Mouse (Mus musculus): ENCODE results near the gene Prkag2. TPM values are rescaled to one million over a fixed set of nuclear protein-coding genes. Genes with fewer than 3 reads are reported as not detected.

The Prkag2 gene
- polyA plus RNA-seq, 1 experiment from 2014 or later = 98.9 TPM

DNA sequence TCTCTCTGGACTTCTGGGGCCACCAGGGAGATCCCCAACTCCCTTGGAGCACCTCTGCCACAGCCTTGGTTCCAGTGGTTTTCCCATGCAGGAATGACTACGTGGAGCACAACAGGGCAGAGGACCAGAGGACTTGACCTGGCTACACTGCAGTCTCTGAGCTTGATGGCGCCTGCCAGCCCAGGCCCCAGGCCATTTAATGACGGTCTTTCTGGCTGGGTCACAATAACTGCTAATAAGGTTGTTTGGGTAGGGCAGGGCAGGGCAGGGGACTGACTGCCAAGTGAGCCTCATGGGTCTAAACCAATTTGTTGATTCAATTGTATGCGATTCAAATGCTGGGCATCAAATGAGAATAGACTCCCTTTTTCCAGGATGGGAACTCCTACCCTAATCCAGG is 72.8 kb downstream of the Prkag2 start:
- H3K9ac ChIP-seq (replicated peaks; ENCODE audit: low read depth, low read length) = no peak overlapping the region
- no peaks in the 10 kb centered on the region for H3K9me3 ChIP-seq (ENCODE audit: control insufficient read depth, low read length)
- no peaks in the 10 kb centered on the region for H3K4me1 ChIP-seq (ENCODE audit: control insufficient read depth, insufficient read depth, low read length)
- 60% methylated on average over 4 of the region's 4 CpGs for WGBS
- H3K4me3 ChIP-seq (ENCODE audit: low read depth, low read length) = no peak overlapping the region
- H3K27ac ChIP-seq (ENCODE audit: low read depth, low read length) = no peak overlapping the region
- H3K27me3 ChIP-seq (ENCODE audit: control insufficient read depth, insufficient read depth, low read length) = no peaks in the 10 kb centered on the region
- ATAC-seq (ENCODE audit: low read depth) = no peak
- no peaks in the 10 kb centered on the region for H3K36me3 ChIP-seq (ENCODE audit: control insufficient read depth, insufficient read depth, low read length)
- H3K4me2 ChIP-seq (ENCODE audit: low read depth, low read length) = no peak overlapping the region

DNA sequence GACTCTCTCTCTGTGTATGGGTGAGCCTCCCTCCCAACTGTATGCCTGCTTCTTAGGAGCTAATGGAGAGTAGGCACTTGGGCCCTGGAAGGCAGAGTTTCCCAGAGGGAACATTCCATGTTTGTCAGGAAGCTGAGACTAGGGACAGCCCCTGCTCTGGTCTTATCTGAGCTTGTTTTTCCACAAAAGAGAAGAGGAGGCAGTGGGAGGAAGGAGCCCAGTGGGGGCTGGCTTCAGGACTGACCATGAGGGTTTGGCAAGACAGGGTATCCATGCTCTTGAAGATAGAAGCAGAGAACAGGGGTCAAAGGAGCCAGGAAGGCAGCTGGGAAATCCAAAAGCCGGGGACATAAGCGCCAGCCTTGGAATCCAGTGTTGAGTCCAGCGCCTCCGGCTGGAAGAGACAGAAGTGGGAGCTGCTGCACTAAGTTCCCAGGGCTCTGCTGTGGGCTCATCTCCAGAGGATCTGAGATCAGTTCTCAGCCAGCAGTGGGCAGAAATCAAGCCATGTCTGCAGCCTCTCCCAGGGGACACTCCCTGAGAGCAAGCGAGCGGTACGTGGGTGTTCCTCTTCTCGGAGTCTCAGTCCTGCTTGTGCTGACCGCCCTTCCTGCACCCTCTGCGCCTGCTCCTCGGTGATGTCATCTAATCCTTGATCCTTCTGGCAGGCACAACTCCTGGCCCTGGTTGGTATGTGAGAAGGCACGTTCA is 75.0 kb downstream of the Prkag2 start:
- H3K4me2 ChIP-seq (ENCODE audit: low read depth, low read length) = no peak overlapping the region
- no peak overlapping the region for H3K9ac ChIP-seq (replicated peaks; ENCODE audit: low read depth, low read length)
- H3K4me1 ChIP-seq (ENCODE audit: control insufficient read depth, insufficient read depth, low read length) = no peaks in the 10 kb centered on the region
- 79% methylated on average over 12 of the region's 12 CpGs for WGBS
- H3K4me3 ChIP-seq (ENCODE audit: low read depth, low read length) = no peak overlapping the region
- H3K27me3 ChIP-seq (ENCODE audit: control insufficient read depth, insufficient read depth, low read length) = no peaks in the 10 kb centered on the region
- no peak overlapping the region for H3K27ac ChIP-seq (ENCODE audit: low read depth, low read length)
- H3K9me3 ChIP-seq (ENCODE audit: control insufficient read depth, low read length) = no peaks in the 10 kb centered on the region
- no peaks in the 10 kb centered on the region for H3K36me3 ChIP-seq (ENCODE audit: control insufficient read depth, insufficient read depth, low read length)
- ATAC-seq (ENCODE audit: low read depth) = no peak

DNA sequence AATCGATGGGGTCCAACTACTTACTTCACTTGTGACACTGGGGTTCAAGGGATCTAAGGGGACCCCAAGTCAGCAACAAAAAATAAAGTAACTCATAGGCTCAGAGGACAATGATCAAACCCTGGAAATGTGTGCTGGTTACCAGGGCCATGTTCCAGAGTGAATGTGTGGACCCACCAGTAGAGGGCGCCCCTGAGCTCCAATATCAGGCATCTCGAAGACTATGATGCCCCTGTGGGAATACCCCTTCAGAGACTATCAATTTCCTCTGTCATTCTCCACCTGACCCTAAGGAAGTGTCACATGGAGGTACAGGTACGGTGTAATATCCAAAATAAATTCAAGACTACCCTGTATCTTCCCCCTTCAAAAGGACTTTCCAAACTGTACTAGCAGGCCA is 77.5 kb downstream of the Prkag2 start:
- Histone ChIP-seq H3K9me3 (ENCODE audit: control insufficient read depth, low read length) (no peaks in the 10 kb centered on the region), H3K27ac (ENCODE audit: low read depth, low read length) (no peak overlapping the region), H3K36me3 (ENCODE audit: control insufficient read depth, insufficient read depth, low read length) (no peaks in the 10 kb centered on the region), H3K4me3 (ENCODE audit: low read depth, low read length) (no peak overlapping the region), H3K27me3 (ENCODE audit: control insufficient read depth, insufficient read depth, low read length) (no peaks in the 10 kb centered on the region), H3K9ac (replicated peaks; ENCODE audit: low read depth, low read length) (no peak overlapping the region), H3K4me1 (ENCODE audit: control insufficient read depth, insufficient read depth, low read length) (no peaks in the 10 kb centered on the region), H3K4me2 (ENCODE audit: low read depth, low read length) (no peak overlapping the region)
- WGBS = 48% methylated on average over 4 of the region's 4 CpGs
- ATAC-seq (ENCODE audit: low read depth) = no peak

DNA sequence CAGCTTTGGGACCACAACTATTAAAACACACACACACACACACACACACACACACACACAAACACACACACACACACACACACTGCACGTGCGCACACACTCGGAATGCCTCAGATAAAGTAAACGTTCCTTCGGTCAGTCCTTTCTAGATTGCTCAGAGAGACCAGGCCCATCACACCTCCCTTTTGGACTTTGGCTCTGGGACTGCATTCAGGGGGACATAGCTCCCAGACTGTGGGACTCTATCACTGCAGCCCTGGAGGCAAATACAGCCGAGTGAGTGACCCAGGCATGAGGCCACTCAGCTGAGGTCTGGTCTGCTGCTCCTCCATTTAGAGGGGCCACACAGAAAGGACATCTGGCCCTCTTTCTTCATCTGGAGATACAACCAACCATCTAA is 81.2 kb downstream of the Prkag2 start:
- no peak overlapping the region for H3K9ac ChIP-seq (replicated peaks; ENCODE audit: low read depth, low read length)
- no peak for ATAC-seq (ENCODE audit: low read depth)
- no peak overlapping the region for H3K4me3 ChIP-seq (ENCODE audit: low read depth, low read length)
- H3K36me3 ChIP-seq (ENCODE audit: control insufficient read depth, insufficient read depth, low read length) = no peaks in the 10 kb centered on the region
- H3K9me3 ChIP-seq (ENCODE audit: control insufficient read depth, low read length) = no peaks in the 10 kb centered on the region
- no peak overlapping the region for H3K4me2 ChIP-seq (ENCODE audit: low read depth, low read length)
- H3K27ac ChIP-seq (ENCODE audit: low read depth, low read length) = no peak overlapping the region
- H3K27me3 ChIP-seq (ENCODE audit: control insufficient read depth, insufficient read depth, low read length) = no peaks in the 10 kb centered on the region
- whole genome bisulfite sequencing = 90% methylated on average over 6 of the region's 6 CpGs
- no peaks in the 10 kb centered on the region for H3K4me1 ChIP-seq (ENCODE audit: control insufficient read depth, insufficient read depth, low read length)

DNA sequence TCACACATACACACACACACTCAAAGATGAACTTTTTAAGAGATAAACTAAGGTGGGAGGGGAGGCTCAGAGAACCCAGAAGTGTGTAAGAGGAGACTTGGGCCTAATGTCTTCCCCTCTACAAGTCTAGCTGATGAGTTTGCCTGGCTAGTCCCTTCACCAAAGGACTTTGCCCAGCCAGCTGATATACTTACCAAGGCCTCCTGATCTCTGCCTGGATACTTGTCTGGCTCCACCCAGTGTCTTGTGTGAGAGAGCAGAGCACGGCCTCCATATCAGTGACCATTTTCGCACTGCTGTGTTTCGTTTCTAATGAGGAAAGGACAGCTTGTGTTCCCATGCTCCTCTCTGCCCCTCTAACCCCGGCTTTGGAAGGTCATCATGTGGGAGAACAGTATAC is 88.3 kb downstream of the Prkag2 start:
- H3K4me2 ChIP-seq (ENCODE audit: low read depth, low read length) = no peak overlapping the region
- no peak for ATAC-seq (ENCODE audit: low read depth)
- no peaks in the 10 kb centered on the region for H3K4me1 ChIP-seq (ENCODE audit: control insufficient read depth, insufficient read depth, low read length)
- no peak overlapping the region for H3K9ac ChIP-seq (replicated peaks; ENCODE audit: low read depth, low read length)
- no peak overlapping the region for H3K4me3 ChIP-seq (ENCODE audit: low read depth, low read length)
- H3K27ac ChIP-seq (ENCODE audit: low read depth, low read length) = no peak overlapping the region
- H3K9me3 ChIP-seq (ENCODE audit: control insufficient read depth, low read length) = no peaks in the 10 kb centered on the region
- H3K36me3 ChIP-seq (ENCODE audit: control insufficient read depth, insufficient read depth, low read length) = no peaks in the 10 kb centered on the region
- no peaks in the 10 kb centered on the region for H3K27me3 ChIP-seq (ENCODE audit: control insufficient read depth, insufficient read depth, low read length)
- 92% methylated on average over 4 of the region's 4 CpGs for WGBS

DNA sequence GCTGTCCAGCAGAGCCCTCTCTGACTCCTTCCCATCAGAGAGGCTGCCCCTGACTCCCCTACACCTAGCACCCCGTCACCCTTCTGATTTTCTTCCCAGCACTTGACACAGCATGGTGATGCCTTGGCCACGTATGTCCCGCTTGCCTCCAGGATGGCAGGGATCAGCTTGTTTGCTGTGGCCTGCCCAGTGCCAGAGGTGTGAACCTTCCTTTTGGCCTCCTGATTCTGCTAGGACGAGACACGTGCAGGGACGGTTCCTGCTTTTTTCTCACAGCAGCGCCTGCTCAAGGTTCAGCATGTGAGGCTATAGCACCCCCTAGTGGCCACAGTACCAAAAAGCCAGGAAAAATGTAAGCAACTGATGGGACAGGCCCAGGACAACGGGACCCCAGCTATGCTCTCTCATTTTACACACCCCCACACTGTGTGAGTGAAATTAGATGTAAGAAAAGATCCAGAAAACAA is 89.4 kb downstream of the Prkag2 start:
- 12% methylated on average over 8 of the region's 8 CpGs for WGBS
- no peak overlapping the region for H3K4me3 ChIP-seq (ENCODE audit: low read depth, low read length)

DNA sequence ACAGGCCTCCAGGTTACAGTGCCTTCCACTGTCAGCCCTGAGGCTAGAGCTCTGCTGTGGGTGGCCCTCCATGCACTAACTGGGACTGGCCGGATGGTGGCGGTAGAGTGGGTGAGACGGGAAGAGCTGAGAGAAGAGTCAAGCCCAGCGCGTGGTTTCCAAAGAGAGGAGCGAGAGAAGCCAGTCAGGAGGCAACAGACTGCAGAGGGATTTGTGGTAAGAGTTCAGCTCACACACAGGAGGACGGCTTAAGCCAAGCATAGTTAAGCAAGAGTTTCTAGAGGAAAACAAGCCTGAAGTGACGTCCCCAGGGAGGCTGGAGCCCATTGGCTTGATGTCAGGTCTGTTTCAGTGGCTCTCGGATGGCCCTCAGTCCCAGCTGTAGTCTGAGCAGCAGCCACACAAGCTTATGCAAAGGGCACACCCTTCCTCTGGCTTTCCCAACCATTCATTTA is 90.0 kb downstream of the Prkag2 start:
- Histone ChIP-seq H3K27me3 (ENCODE audit: control insufficient read depth, insufficient read depth, low read length) (no peaks in the 10 kb centered on the region), H3K4me1 (ENCODE audit: control insufficient read depth, insufficient read depth, low read length) (no peaks in the 10 kb centered on the region), H3K4me3 (ENCODE audit: low read depth, low read length) (no peak overlapping the region), H3K36me3 (ENCODE audit: control insufficient read depth, insufficient read depth, low read length) (no peaks in the 10 kb centered on the region), H3K9ac (replicated peaks; ENCODE audit: low read depth, low read length) (no peak overlapping the region), H3K27ac (ENCODE audit: low read depth, low read length) (no peak overlapping the region), H3K9me3 (ENCODE audit: control insufficient read depth, low read length) (no peaks in the 10 kb centered on the region), H3K4me2 (ENCODE audit: low read depth, low read length) (peak overlapping the region; percentile 23; the same call in 1 of the 2 replicates)
- peak; percentile 79 for ATAC-seq (ENCODE audit: low read depth)
- 8% methylated on average over 9 of the region's 9 CpGs for WGBS

More for the DNA sequence above, 89.4 kb downstream of the Prkag2 start:
- no peak overlapping the region for H3K27ac ChIP-seq (ENCODE audit: low read depth, low read length)
- H3K36me3 ChIP-seq (ENCODE audit: control insufficient read depth, insufficient read depth, low read length) = no peaks in the 10 kb centered on the region
- no peaks in the 10 kb centered on the region for H3K27me3 ChIP-seq (ENCODE audit: control insufficient read depth, insufficient read depth, low read length)
- H3K9ac ChIP-seq (replicated peaks; ENCODE audit: low read depth, low read length) = no peak overlapping the region
- H3K9me3 ChIP-seq (ENCODE audit: control insufficient read depth, low read length) = no peaks in the 10 kb centered on the region
- peak; percentile 70 for ATAC-seq (ENCODE audit: low read depth)
- H3K4me2 ChIP-seq (ENCODE audit: low read depth, low read length) = peak overlapping the region; percentile 23; the same call in 1 of the 2 replicates
- no peaks in the 10 kb centered on the region for H3K4me1 ChIP-seq (ENCODE audit: control insufficient read depth, insufficient read depth, low read length)

DNA sequence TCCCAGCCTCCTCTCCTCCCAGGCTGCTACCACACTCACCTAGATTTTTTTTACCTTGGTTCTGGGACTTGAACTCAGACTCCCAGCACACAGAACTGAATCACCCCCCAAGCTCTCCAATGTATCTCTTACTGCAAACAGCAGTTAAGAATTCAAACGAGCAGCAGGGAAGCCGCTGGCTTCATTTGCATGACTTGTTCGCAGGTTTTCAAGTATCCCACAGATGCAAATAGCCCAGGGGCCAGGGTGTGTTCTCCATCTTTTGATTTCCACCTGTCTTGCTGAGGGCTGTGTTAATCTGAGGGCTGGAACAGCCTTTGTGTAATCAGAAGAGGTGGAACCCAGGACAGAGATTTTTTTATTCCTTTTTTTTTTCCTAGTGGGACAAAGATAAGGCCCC is 90.7 kb downstream of the Prkag2 start:
- Histone ChIP-seq H3K4me3 (ENCODE audit: low read depth, low read length) (no peak overlapping the region), H3K4me1 (ENCODE audit: control insufficient read depth, insufficient read depth, low read length) (no peaks in the 10 kb centered on the region), H3K9ac (replicated peaks; ENCODE audit: low read depth, low read length) (no peak overlapping the region), H3K27me3 (ENCODE audit: control insufficient read depth, insufficient read depth, low read length) (no peaks in the 10 kb centered on the region), H3K36me3 (ENCODE audit: control insufficient read depth, insufficient read depth, low read length) (no peaks in the 10 kb centered on the region), H3K4me2 (ENCODE audit: low read depth, low read length) (no peak overlapping the region), H3K9me3 (ENCODE audit: control insufficient read depth, low read length) (no peaks in the 10 kb centered on the region), H3K27ac (ENCODE audit: low read depth, low read length) (no peak overlapping the region)
- ATAC-seq (ENCODE audit: low read depth) = no peak
- 40% methylated on average over 3 of the region's 3 CpGs for WGBS

DNA sequence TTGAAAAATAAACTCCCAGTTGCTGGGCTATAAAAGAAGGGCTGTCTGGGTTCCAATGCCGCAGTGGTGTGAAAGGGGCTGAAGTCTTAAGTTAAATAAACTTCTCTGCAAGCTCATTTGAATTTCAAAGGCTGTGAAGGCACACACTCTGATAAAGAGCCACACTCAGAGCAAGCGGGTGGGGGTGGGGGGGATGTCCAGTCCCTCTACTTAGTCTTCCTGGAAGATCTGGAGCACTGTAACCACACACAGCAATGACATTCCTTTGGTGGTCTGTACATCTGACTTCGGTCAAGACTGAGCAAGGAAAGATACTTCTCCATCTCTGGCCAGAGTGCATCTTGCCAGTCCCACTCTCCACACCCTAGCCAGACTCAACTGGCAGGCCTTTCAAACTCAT is 91.5 kb downstream of the Prkag2 start:
- no peak for ATAC-seq (ENCODE audit: low read depth)
- 32% methylated on average over 3 of the region's 3 CpGs for WGBS

More for the DNA sequence above, 91.5 kb downstream of the Prkag2 start:
- Histone ChIP-seq H3K27ac (ENCODE audit: low read depth, low read length) (no peak overlapping the region), H3K4me1 (ENCODE audit: control insufficient read depth, insufficient read depth, low read length) (no peaks in the 10 kb centered on the region), H3K36me3 (ENCODE audit: control insufficient read depth, insufficient read depth, low read length) (no peaks in the 10 kb centered on the region), H3K4me2 (ENCODE audit: low read depth, low read length) (no peak overlapping the region), H3K9me3 (ENCODE audit: control insufficient read depth, low read length) (no peaks in the 10 kb centered on the region), H3K9ac (replicated peaks; ENCODE audit: low read depth, low read length) (no peak overlapping the region), H3K4me3 (ENCODE audit: low read depth, low read length) (no peak overlapping the region), H3K27me3 (ENCODE audit: control insufficient read depth, insufficient read depth, low read length) (no peaks in the 10 kb centered on the region)
